ENCODE assay signal across 28 mouse cellular contexts in the genomic region with DNA sequence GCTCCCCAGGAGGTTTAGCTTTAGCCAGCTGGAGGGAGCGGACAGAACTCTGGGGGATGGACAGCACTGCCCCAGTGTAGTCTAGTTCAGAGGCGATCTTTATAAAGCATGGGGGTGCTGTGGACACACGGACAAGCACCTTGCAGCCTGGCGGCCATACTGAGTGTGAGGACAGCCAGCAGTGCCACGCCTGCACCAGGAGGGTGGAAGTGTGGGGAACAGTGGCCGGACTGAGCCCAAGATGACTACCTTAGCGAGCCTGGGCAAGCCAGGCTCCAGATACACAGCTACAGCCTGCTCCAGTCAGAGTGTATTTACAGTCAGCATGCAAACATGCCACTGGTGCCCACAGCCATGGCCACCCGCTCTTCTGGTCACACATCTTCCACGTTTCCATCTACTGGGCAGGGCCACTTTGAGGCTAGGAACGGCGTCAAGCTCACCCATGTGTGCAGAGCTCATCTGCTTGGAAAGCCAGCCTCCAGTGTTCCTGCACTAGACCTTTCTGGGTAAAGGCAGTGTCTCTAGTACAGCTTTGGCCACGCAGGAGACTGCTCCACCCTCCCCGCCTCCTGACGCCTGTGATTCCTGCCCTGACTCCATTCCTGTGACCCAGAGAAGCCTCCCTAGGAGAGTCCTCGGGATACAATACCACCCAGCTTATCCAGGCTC. TPM values are rescaled to one million over a fixed set of nuclear protein-coding genes. Genes with fewer than 3 reads are reported as not detected.
"Had no signal": no experiment of that assay in that cellular context is flagged by ENCODE, and none has a peak within 500 bp of the region (broad histone marks: within the 10 kb centered on the region; RNA-seq: fewer than 3 reads in every experiment).

No protein-coding gene starts in this region.

- DNase-seq: kidney, adult 8-10 months; kidney, postnatal 14 days; kidney, postnatal 4 days; liver, embryonic 13.5 days; lung, embryonic 14.5 days; thymus, postnatal 25 days had no signal

- H3K9me3 ChIP-seq: kidney, embryonic 15.5 days; limb, embryonic 10.5 days; limb, embryonic 13.5 days; liver, embryonic 13.5 days; midbrain, embryonic 13.5 days had no signal

- ATAC-seq: intestine, postnatal 0 days; lung, postnatal 0 days; midbrain, embryonic 13.5 days had no signal

- H3K9ac ChIP-seq: kidney, embryonic 15.5 days; limb, embryonic 13.5 days; liver, embryonic 13.5 days; lung, embryonic 14.5 days; midbrain, embryonic 13.5 days had no signal

- H3K4me3 ChIP-seq: kidney, embryonic 15.5 days; limb, embryonic 10.5 days; limb, embryonic 13.5 days; liver, embryonic 13.5 days; midbrain, embryonic 13.5 days had no signal

- H3K4me2 ChIP-seq: kidney, embryonic 15.5 days; limb, embryonic 13.5 days; liver, embryonic 13.5 days; lung, embryonic 14.5 days; midbrain, embryonic 13.5 days had no signal

- H3K27ac ChIP-seq: kidney, embryonic 15.5 days; limb, embryonic 10.5 days; limb, embryonic 13.5 days; liver, embryonic 13.5 days; macrophage; midbrain, embryonic 13.5 days had no signal

- H3K27me3 ChIP-seq: kidney, embryonic 15.5 days; limb, embryonic 13.5 days; liver, embryonic 13.5 days; midbrain, embryonic 13.5 days had no signal

RNA-seq across cellular contexts. Expression of a gene that starts 11.0 kb away (rescaled TPM):
- total RNA-seq: left cerebral cortex, postnatal 14 days; liver, adult 2 months; midbrain, postnatal 0 days had no signal
- polyA plus RNA-seq: intestine, postnatal 0 days; limb, embryonic 10.5 days; limb, embryonic 13.5 days; liver, adult 2 months; liver, embryonic 13.5 days; lung, embryonic 14.5 days; macrophage; testis, adult 2 months had no signal

RNA-seq across cellular contexts. Expression of a gene that starts 20.0 kb away (rescaled TPM):
- total RNA-seq: layer of hippocampus, adult 18-20 months; left cerebral cortex, adult 8-10 months; left cerebral cortex, postnatal 14 days; liver, adult 2 months; megakaryocyte, adult 5-6 weeks; midbrain, postnatal 0 days had no signal
- polyA plus RNA-seq: intestine, postnatal 0 days; kidney, embryonic 15.5 days; limb, embryonic 10.5 days; limb, embryonic 13.5 days; liver, adult 2 months; liver, embryonic 13.5 days; liver, embryonic 16.5 days; lung, embryonic 14.5 days; lung, postnatal 0 days; macrophage; midbrain, postnatal 0 days; neural tube, embryonic 11.5 days; neural tube, embryonic 14.5 days; small intestine, adult 2 months; spleen, adult 2 months; stomach, embryonic 16.5 days; thymus, postnatal 0 days had no signal

RNA-seq across cellular contexts. Expression of a gene that starts 32.1 kb away (rescaled TPM):
- total RNA-seq: layer of hippocampus, adult 18-20 months; layer of hippocampus, postnatal 25 days; left cerebral cortex, adult 8-10 months; left cerebral cortex, postnatal 14 days; liver, adult 2 months; megakaryocyte, adult 5-6 weeks; midbrain, postnatal 0 days had no signal
- polyA plus RNA-seq: intestine, postnatal 0 days; kidney, embryonic 15.5 days; limb, embryonic 10.5 days; limb, embryonic 13.5 days; liver, adult 2 months; liver, embryonic 13.5 days; liver, embryonic 16.5 days; lung, embryonic 14.5 days; lung, postnatal 0 days; macrophage; midbrain, embryonic 13.5 days; midbrain, postnatal 0 days; neural tube, embryonic 11.5 days; neural tube, embryonic 14.5 days; small intestine, adult 2 months; spleen, adult 2 months; stomach, embryonic 16.5 days; thymus, postnatal 0 days had no signal

RNA-seq across cellular contexts. Expression of a gene that starts 43.4 kb away (rescaled TPM):
- total RNA-seq: layer of hippocampus, adult 18-20 months; layer of hippocampus, postnatal 25 days; left cerebral cortex, adult 8-10 months; left cerebral cortex, postnatal 14 days; liver, adult 2 months; megakaryocyte, adult 5-6 weeks; midbrain, postnatal 0 days had no signal
- polyA plus RNA-seq: intestine, postnatal 0 days; kidney, embryonic 15.5 days; limb, embryonic 10.5 days; limb, embryonic 13.5 days; liver, adult 2 months; liver, embryonic 13.5 days; liver, embryonic 16.5 days; lung, embryonic 14.5 days; lung, postnatal 0 days; macrophage; midbrain, embryonic 13.5 days; midbrain, postnatal 0 days; neural tube, embryonic 11.5 days; neural tube, embryonic 14.5 days; small intestine, adult 2 months; spleen, adult 2 months; stomach, embryonic 16.5 days; testis, adult 2 months; thymus, postnatal 0 days had no signal
